In the genomic region with DNA sequence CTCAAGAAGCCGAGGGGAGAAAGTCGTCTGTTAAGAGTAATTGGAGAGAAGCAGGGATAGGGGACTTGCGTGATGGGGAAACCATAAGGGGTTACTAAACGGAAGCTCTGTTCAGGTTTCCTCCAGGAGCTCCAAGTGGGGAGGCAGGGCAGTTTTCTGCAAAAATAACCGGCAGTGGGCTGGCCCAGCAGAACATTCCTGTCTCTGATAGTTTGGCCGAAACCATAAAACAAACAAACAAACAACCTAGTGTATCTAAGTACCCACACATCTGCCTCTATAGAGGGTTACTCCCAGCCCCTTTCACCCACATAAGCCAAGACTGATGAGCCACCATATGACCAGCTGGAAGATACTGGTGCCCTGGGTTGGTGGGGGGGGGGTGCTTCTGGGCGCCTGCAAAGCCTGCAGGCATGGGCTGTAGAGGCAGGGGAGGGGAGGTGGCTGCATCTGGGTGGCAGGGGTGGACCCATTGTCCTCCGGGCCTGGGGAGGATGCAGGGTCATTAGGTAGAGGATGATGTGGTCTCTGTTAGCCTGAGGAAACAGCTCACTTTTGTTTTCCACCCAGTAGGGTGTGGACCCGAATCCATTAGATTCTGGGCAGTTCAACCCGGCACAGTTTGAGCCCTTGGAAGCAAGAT, we compare ENCODE assay signal across 9 mouse cellular contexts. TPM values are rescaled to one million over a fixed set of nuclear protein-coding genes. Genes with fewer than 3 reads are reported as not detected.
A peak's percentile ranks its signal among the peaks of the same experiment; 100 is the strongest.
DNase-seq lines count a peak whose midpoint lies in the region; ATAC-seq lines count a peak whose summit lies in the region.
"Had no signal": no experiment of that assay in that cellular context is flagged by ENCODE, and none has a peak within 500 bp of the region (broad histone marks: within the 10 kb centered on the region; RNA-seq: fewer than 3 reads in every experiment).

No protein-coding gene starts in this region.

- H3K9me3 ChIP-seq in limb, embryonic 10.5 days (replicated peaks), result no peaks in the 10 kb centered on the region
- H3K9me3 ChIP-seq: heart, embryonic 15.5 days had no signal

- DNase-seq in heart, adult 11 months, result peak; percentile 95
- DNase-seq in heart, adult 8-10 months (ENCODE audit: low spot score), result no peak
- peak; percentile 47 for DNase-seq in retina, postnatal 1 day
- no peak for DNase-seq in retina, embryonic 14.5 days (ENCODE audit: low spot score)
- DNase-seq in limb, embryonic 10.5 days (ENCODE audit: low spot score), result peak; percentile 28
- DNase-seq in cerebellum, postnatal 14 days, result no peak
- DNase-seq in liver, result no peak

- H3K27me3 ChIP-seq in limb, embryonic 10.5 days (ENCODE audit: low read depth, poor library complexity, severe bottlenecking), result no peaks in the 10 kb centered on the region
- H3K27me3 ChIP-seq: heart, embryonic 15.5 days had no signal

- peak overlapping the region; percentile 70 for H3K27ac ChIP-seq in limb, embryonic 10.5 days
- H3K27ac ChIP-seq: heart, embryonic 15.5 days had no signal

- 25% methylated on average over 10 of the region's 10 CpGs for WGBS in limb, embryonic 10.5 days

- H3K4me1 ChIP-seq in limb, embryonic 10.5 days, result peaks cover 70% of the 10 kb centered on the region

- no peak overlapping the region for H3K4me3 ChIP-seq in limb, embryonic 10.5 days
- H3K4me3 ChIP-seq: heart, embryonic 15.5 days had no signal

- peaks cover 42% of the 10 kb centered on the region for H3K36me3 ChIP-seq in limb, embryonic 10.5 days
- H3K36me3 ChIP-seq: heart, embryonic 15.5 days had no signal

- ATAC-seq in erythroblast, adult 5-6 weeks (replicated peaks; ENCODE audit: low FRiP score, poor library complexity, severe bottlenecking), result no peak

RNA-seq across cellular contexts. Expression of gene Nrp2, which starts 13.9 kb away (rescaled TPM):
- total RNA-seq in heart, adult 8-10 months (2022), result 10 to 100 TPM; 13.2 to 30.0 (median 26.7) TPM
- polyA plus RNA-seq in limb, embryonic 10.5 days (2016; fragmentation: Nextera tagmentation; extraction: Ambion mirVana), result 31.7 and 54.7 TPM in 2 replicates
- 0.42 and 0.96 TPM in 2 replicates for total RNA-seq in erythroblast, adult 5-6 weeks (2015; ENCODE audit: low replicate concordance)
- 0.43 and 0.56 TPM in 2 replicates for total RNA-seq in erythroblast, adult 5-6 weeks (2017; ENCODE audit: low replicate concordance)

Comparison
In these comparisons a context has a peak if more than half of its experiments do, and no peak if none do; other contexts are left out.
1. DNase-seq: peak in heart, adult 11 months (single experiment), retina, postnatal 1 day (single experiment) and limb, embryonic 10.5 days (single experiment); none in heart, adult 8-10 months (single experiment), retina, embryonic 14.5 days (single experiment), cerebellum, postnatal 14 days (0 of 2) and liver (single experiment).
2. RNA of gene Nrp2, which starts 13.9 kb away (total RNA-seq): 13.2 to 30.0 TPM in heart, adult 8-10 months; 0.42 to 0.96 TPM in erythroblast, adult 5-6 weeks; every median in the first group is over 4 times any median in the second.